In the genomic region with DNA sequence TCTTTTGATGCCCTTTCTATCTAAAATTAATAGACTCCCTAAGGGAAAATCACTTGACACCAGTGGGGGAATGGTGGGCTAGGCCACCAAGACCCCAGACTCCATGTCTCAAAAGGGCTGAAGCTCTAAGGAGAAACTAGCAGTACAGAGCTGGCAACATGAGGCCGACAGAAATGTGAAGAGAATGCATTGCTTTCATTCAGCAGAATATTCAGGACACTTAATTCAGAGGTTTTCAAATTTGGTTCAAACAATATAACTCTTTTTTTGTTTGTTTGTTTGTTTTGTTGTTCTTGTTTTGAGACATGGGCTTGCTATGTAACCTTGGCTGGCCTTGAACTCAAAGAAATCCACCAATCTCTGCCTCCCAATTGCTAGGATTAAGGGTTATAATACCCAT, we compare ENCODE assay signal across 8 mouse cellular contexts. TPM values are rescaled to one million over a fixed set of nuclear protein-coding genes. Genes with fewer than 3 reads are reported as not detected.
DNase-seq lines count a peak whose midpoint lies in the region; ATAC-seq lines count a peak whose summit lies in the region.

Gene Ube2l3 (minus strand): TSS at position 101 of the 400 bp plus-strand sequence.

- H3K4me1 ChIP-seq in heart, embryonic 10.5 days, result peaks cover 13% of the 10 kb centered on the region
- peaks cover 15% of the 10 kb centered on the region for H3K4me1 ChIP-seq in midbrain, embryonic 16.5 days (ENCODE audit: control insufficient read depth, insufficient read depth, low read length)

- ATAC-seq in common myeloid progenitor, adult 5-6 weeks (replicated peaks; ENCODE audit: low read depth, poor library complexity, severe bottlenecking), result no peak
- no peak for ATAC-seq in midbrain, embryonic 16.5 days

- 89% methylated on average over 1 of the region's 1 CpGs for WGBS in heart, embryonic 10.5 days
- 84% methylated on average over 1 of the region's 1 CpGs for WGBS in midbrain, embryonic 16.5 days

- H3K9ac ChIP-seq in midbrain, embryonic 16.5 days (ENCODE audit: low read depth, low read length), result peak within 1 kb of the TSS; percentile 98

- peaks cover 7% of the 10 kb centered on the region; the same call in 1 of the 2 replicates for H3K36me3 ChIP-seq in heart, embryonic 10.5 days
- H3K36me3 ChIP-seq in midbrain, embryonic 16.5 days (ENCODE audit: control insufficient read depth, insufficient read depth, low read length), result no peaks in the 10 kb centered on the region

- H3K27me3 ChIP-seq in heart, embryonic 10.5 days (ENCODE audit: insufficient read depth, poor library complexity, severe bottlenecking), result peaks cover 15% of the 10 kb centered on the region
- H3K27me3 ChIP-seq in midbrain, embryonic 16.5 days (ENCODE audit: control insufficient read depth, insufficient read depth, low read depth, low read length), result no peaks in the 10 kb centered on the region

- DNase-seq in left cerebral cortex, adult 18-20 months (ENCODE audit: low spot score in 2 of 2), result no peak
- DNase-seq in left cerebral cortex, adult 11 months (ENCODE audit: low spot score), result no peak
- DNase-seq in heart, embryonic 10.5 days (ENCODE audit: low spot score), result no peak
- no peak for DNase-seq in layer of hippocampus, postnatal 36 days
- no peak for DNase-seq in T-cell, adult 2 months (ENCODE audit: low spot score)
- no peak for DNase-seq in retina, embryonic 14.5 days (ENCODE audit: low spot score)

- H3K4me2 ChIP-seq in midbrain, embryonic 16.5 days (ENCODE audit: low read length), result peak within 1 kb of the TSS; percentile 76

- H3K27ac ChIP-seq in heart, embryonic 10.5 days, result peak within 1 kb of the TSS; percentile 100
- peak within 1 kb of the TSS; percentile 79 for H3K27ac ChIP-seq in midbrain, embryonic 16.5 days (ENCODE audit: low read length)

- peak within 1 kb of the TSS; percentile 96 for H3K4me3 ChIP-seq in heart, embryonic 10.5 days
- H3K4me3 ChIP-seq in midbrain, embryonic 16.5 days (ENCODE audit: low read depth, low read length), result peak within 1 kb of the TSS; percentile 70

- H3K9me3 ChIP-seq in heart, embryonic 10.5 days, result no peaks in the 10 kb centered on the region
- H3K9me3 ChIP-seq in midbrain, embryonic 16.5 days (replicated peaks; ENCODE audit: control insufficient read depth, low read length, poor library complexity, severe bottlenecking), result no peaks in the 10 kb centered on the region

RNA-seq across cellular contexts. Expression of gene Ube2l3, which starts in this region (rescaled TPM):
- 100 to 1,000 TPM; 133 to 147 TPM for total RNA-seq in left cerebral cortex, adult 18-20 months (2021)
- total RNA-seq in common myeloid progenitor, adult 5-6 weeks (2017), result 135 and 163 TPM in 2 replicates
- polyA plus RNA-seq in heart, embryonic 10.5 days (2016; fragmentation: Nextera tagmentation; extraction: Ambion mirVana), result 341 and 377 TPM in 2 replicates
- total RNA-seq in layer of hippocampus, postnatal 36 days (2021), result 100 to 1,000 TPM; 157 to 159 TPM
- 264 and 291 TPM in 2 replicates for polyA plus RNA-seq in midbrain, embryonic 16.5 days (2015; fragmentation: Nextera tagmentation; extraction: Ambion mirVana)
